Mouse (Mus musculus): ENCODE results near the gene Tmem88.
A peak's percentile ranks its signal among the peaks of the same experiment; 100 is the strongest.
"Not testable (repeated sequence)": the region's sequence is repeated elsewhere in the genome, so short reads cannot be mapped to it uniquely, and the experiment has no call there.

Tmem88 gene

GRCm38 (mm10) chr11:69404595-69405396 is 6.8 kb upstream of the Tmem88 start:
- DNase-seq (ENCODE audit: low spot score in 2 of 2), result no peak

- DNase-seq (ENCODE audit: low spot score in 2 of 2), result no peak
These were observed 5.9 kb upstream of the Tmem88 start for GRCm38 (mm10) chr11:69403691-69404594.

- DNase-seq (ENCODE audit: low spot score in 2 of 2), result no peak
These were observed 4.0 kb upstream of the Tmem88 start for GRCm38 (mm10) chr11:69401987-69402386.

- peak; percentile 63 to 84 for DNase-seq (ENCODE audit: low spot score in 2 of 2)
These were observed 3.2 kb upstream of the Tmem88 start for GRCm38 (mm10) chr11:69401210-69401637.

GRCm38 (mm10) chr11:69400083-69400850 is 2.2 kb upstream of the Tmem88 start:
- DNase-seq (ENCODE audit: low spot score in 2 of 2), result no peak

GRCm38 (mm10) chr11:69399201-69400082 is 1.4 kb upstream of the Tmem88 start:
- DNase-seq (ENCODE audit: low spot score in 2 of 2), result peak in 1 of 2 experiments; percentile 26

- no peak for DNase-seq (ENCODE audit: low spot score in 2 of 2)
These were observed 609 bp upstream of the Tmem88 start for GRCm38 (mm10) chr11:69398486-69399200.

GRCm38 (mm10) chr11:69397581-69398057 is 415 bp downstream of the Tmem88 start:
- peak in 1 of 2 experiments; percentile 19 for DNase-seq (ENCODE audit: low spot score in 2 of 2)

- no peak for DNase-seq (ENCODE audit: low spot score in 2 of 2)
These were observed 1.3 kb downstream of the Tmem88 start for GRCm38 (mm10) chr11:69396772-69397171.

GRCm38 (mm10) chr11:69395634-69396373 is 2.2 kb downstream of the Tmem88 start:
- DNase-seq (ENCODE audit: low spot score in 2 of 2), result peak in 1 of 2 experiments; percentile 91

- peak; percentile 62 to 81 for DNase-seq (ENCODE audit: low spot score in 2 of 2)
These were observed 2.8 kb downstream of the Tmem88 start, which contains the start of the genes Naa38 and Cyb5d1 for GRCm38 (mm10) chr11:69395235-69395633. Gene Naa38, plus strand, starts transcription at chr11:69395487. Gene Cyb5d1, minus strand, starts transcription at chr11:69395631.

- not testable (repeated sequence) for DNase-seq (ENCODE audit: low spot score in 2 of 2)
These were observed 3.4 kb downstream of the Tmem88 start for GRCm38 (mm10) chr11:69394591-69395167.

GRCm38 (mm10) chr11:69390400-69391034 is 7.5 kb downstream of the Tmem88 start:
- DNase-seq (ENCODE audit: low spot score in 2 of 2), result peak in 1 of 2 experiments; percentile 73

GRCm38 (mm10) chr11:69389531-69390399 is 8.3 kb downstream of the Tmem88 start:
- no peak for DNase-seq (ENCODE audit: low spot score in 2 of 2)

GRCm38 (mm10) chr11:69388680-69389079 is 9.4 kb downstream of the Tmem88 start:
- no peak for DNase-seq (ENCODE audit: low spot score in 2 of 2)

GRCm38 (mm10) chr11:69386758-69387157 is 11.3 kb downstream of the Tmem88 start:
- DNase-seq (ENCODE audit: low spot score in 2 of 2), result no peak

GRCm38 (mm10) chr11:69384979-69385378 is 13.1 kb downstream of the Tmem88 start:
- DNase-seq (ENCODE audit: low spot score in 2 of 2), result no peak

All from cerebellum, postnatal 4 days (tissue).